Mouse (Mus musculus): ENCODE data around the gene Zw10. TPM values are rescaled to one million over a fixed set of nuclear protein-coding genes. Genes with fewer than 3 reads are reported as not detected.

Gene Zw10
- total and polyA plus RNA-seq, 3 experiments: 7.1 to 12.4 (median 11.1) TPM

GRCm38 (mm10) chr9:49111296-49111695 lies 55.9 kb downstream of the Zw10 start:
- H3K4me1 ChIP-seq (ENCODE audit: control insufficient read depth, insufficient read depth, low read length): no peaks in the 10 kb centered on the region
- peak in 1 of 2 experiments; percentile 4 for DNase-seq
- H3K36me3 ChIP-seq (ENCODE audit: control insufficient read depth, insufficient read depth, low read length): no peaks in the 10 kb centered on the region
- no peak for TF ChIP-seq POLR2A (IDR thresholded peaks at IDR 0.05; ENCODE audit: insufficient read depth, low read depth, low read length)
- no peak for TF ChIP-seq EP300 (IDR thresholded peaks at IDR 0.05; ENCODE audit: insufficient read depth, low read depth, low read length)
- TF ChIP-seq CTCF (IDR thresholded peaks at IDR 0.05): no peak
- H3K9ac ChIP-seq (ENCODE audit: low read depth, low read length): no peak overlapping the region
- intact Hi-C loops (cut with DNase I): no loop called here
- H3K79me2 ChIP-seq (replicated peaks; ENCODE audit: control insufficient read depth, insufficient read depth, low read length): no peaks in the 10 kb centered on the region
- no peak overlapping the region for H3K4me3 ChIP-seq
- no peak overlapping the region for H3K27ac ChIP-seq
- 43% methylated on average over 5 of the region's 5 CpGs for WGBS
- no peaks in the 10 kb centered on the region; the same call in 1 of the 2 replicates for H3K27me3 ChIP-seq (ENCODE audit: control insufficient read depth, insufficient read depth, low read length)

- no peaks in the 10 kb centered on the region for H3K79me2 ChIP-seq (replicated peaks; ENCODE audit: control insufficient read depth, insufficient read depth, low read length)
- H3K4me3 ChIP-seq: no peak overlapping the region
- H3K4me1 ChIP-seq (ENCODE audit: control insufficient read depth, insufficient read depth, low read length): no peaks in the 10 kb centered on the region
- 38% methylated on average over 3 of the region's 3 CpGs for WGBS
- no peaks in the 10 kb centered on the region for H3K36me3 ChIP-seq (ENCODE audit: control insufficient read depth, insufficient read depth, low read length)
- TF ChIP-seq CTCF (IDR thresholded peaks at IDR 0.05) (no peak), POLR2A (IDR thresholded peaks at IDR 0.05; ENCODE audit: insufficient read depth, low read depth, low read length) (no peak), EP300 (IDR thresholded peaks at IDR 0.05; ENCODE audit: insufficient read depth, low read depth, low read length) (no peak)
- no peak overlapping the region for H3K27ac ChIP-seq
- H3K27me3 ChIP-seq (ENCODE audit: control insufficient read depth, insufficient read depth, low read length): no peaks in the 10 kb centered on the region; the same call in 1 of the 2 replicates
- intact Hi-C loops (cut with DNase I): no loop called here
- H3K9ac ChIP-seq (ENCODE audit: low read depth, low read length): no peak overlapping the region
- DNase-seq: no peak
Measured at GRCm38 (mm10) chr9:49118271-49118825, 62.9 kb downstream of the Zw10 start.

GRCm38 (mm10) chr9:49119759-49120158 lies 64.3 kb downstream of the Zw10 start:
- H3K27me3 ChIP-seq (ENCODE audit: control insufficient read depth, insufficient read depth, low read length): no peaks in the 10 kb centered on the region; the same call in 1 of the 2 replicates
- intact Hi-C loops (cut with DNase I): no loop called here
- H3K36me3 ChIP-seq (ENCODE audit: control insufficient read depth, insufficient read depth, low read length): no peaks in the 10 kb centered on the region
- no peak overlapping the region for H3K27ac ChIP-seq
- H3K79me2 ChIP-seq (replicated peaks; ENCODE audit: control insufficient read depth, insufficient read depth, low read length): no peaks in the 10 kb centered on the region
- no peak overlapping the region for H3K9ac ChIP-seq (ENCODE audit: low read depth, low read length)
- H3K4me1 ChIP-seq (ENCODE audit: control insufficient read depth, insufficient read depth, low read length): no peaks in the 10 kb centered on the region
- TF ChIP-seq POLR2A (IDR thresholded peaks at IDR 0.05; ENCODE audit: insufficient read depth, low read depth, low read length) (no peak), EP300 (IDR thresholded peaks at IDR 0.05; ENCODE audit: insufficient read depth, low read depth, low read length) (no peak), CTCF (IDR thresholded peaks at IDR 0.05) (no peak)
- DNase-seq: no peak
- H3K4me3 ChIP-seq: no peak overlapping the region
- 69% methylated on average over 4 of the region's 4 CpGs for WGBS

GRCm38 (mm10) chr9:49125706-49126105 lies 70.3 kb downstream of the Zw10 start:
- Histone ChIP-seq H3K36me3 (ENCODE audit: control insufficient read depth, insufficient read depth, low read length) (no peaks in the 10 kb centered on the region), H3K27ac (no peak overlapping the region), H3K4me1 (ENCODE audit: control insufficient read depth, insufficient read depth, low read length) (no peaks in the 10 kb centered on the region), H3K4me3 (no peak overlapping the region), H3K9ac (ENCODE audit: low read depth, low read length) (no peak overlapping the region), H3K79me2 (replicated peaks; ENCODE audit: control insufficient read depth, insufficient read depth, low read length) (no peaks in the 10 kb centered on the region), H3K27me3 (ENCODE audit: control insufficient read depth, insufficient read depth, low read length) (no peaks in the 10 kb centered on the region)
- intact Hi-C loops (cut with DNase I): no loop called here
- TF ChIP-seq EP300 (IDR thresholded peaks at IDR 0.05; ENCODE audit: insufficient read depth, low read depth, low read length) (no peak), POLR2A (IDR thresholded peaks at IDR 0.05; ENCODE audit: insufficient read depth, low read depth, low read length) (no peak), CTCF (IDR thresholded peaks at IDR 0.05) (no peak)
- no peak for DNase-seq
- WGBS: 71% methylated on average over 7 of the region's 7 CpGs

Other genes starting within 250 kb of the Zw10 start
- gene Zbtb16, start 219.4 kb upstream of the Zw10 start, total RNA-seq (2021): 100 to 1,000 TPM; 149 to 150 TPM
- 15.7 and 23.7 TPM in 2 replicates for gene Zbtb16, start 219.4 kb upstream of the Zw10 start, polyA plus RNA-seq (2012; rRNA removed)
- under 1 TPM in 1 of 2 experiments, not detected in 1; 0.25 TPM for gene Htr3a, start 144.5 kb upstream of the Zw10 start, total RNA-seq (2021)
- 1.6 and 1.8 TPM in 2 replicates for gene Htr3a, start 144.5 kb upstream of the Zw10 start, polyA plus RNA-seq (2012; rRNA removed)
- gene Htr3b, start 90.6 kb upstream of the Zw10 start, total RNA-seq (2021): not detected
- gene Htr3b, start 90.6 kb upstream of the Zw10 start, polyA plus RNA-seq (2012; rRNA removed): 0.06 TPM in 2 replicates
- gene Usp28, start 70.2 kb upstream of the Zw10 start, total RNA-seq (2021): 100 to 1,000 TPM; 113 to 130 TPM
- 72.8 and 144 TPM in 2 replicates for gene Usp28, start 70.2 kb upstream of the Zw10 start, polyA plus RNA-seq (2012; rRNA removed)
- under 1 TPM in 1 of 2 experiments, not detected in 1; 0.13 TPM for gene Tmprss5, start 25.6 kb downstream of the Zw10 start, total RNA-seq (2021)
- gene Tmprss5, start 25.6 kb downstream of the Zw10 start, polyA plus RNA-seq (2012; rRNA removed): 0.88 and 1.5 TPM in 2 replicates
- gene Gm4894, start 194.9 kb downstream of the Zw10 start, total RNA-seq (2021): not detected
- not detected in 2 replicates for gene Gm4894, start 194.9 kb downstream of the Zw10 start, polyA plus RNA-seq (2012; rRNA removed)

Data from heart, adult 2 months (tissue).